Mouse (Mus musculus) testis, adult 2 months (tissue): Measurements from ENCODE around the gene Prickle3.

Experiments
- CTCF ChIP-seq: fragments of 200-500 bp; IDR thresholded peaks from 2 replicates; pipeline ENCODE4 v1.5.1; 2012; ENCODE audit warnings: low read depth, mild to moderate bottlenecking, inconsistent platforms, low read length, moderate library complexity; ENCODE audit not compliant: control insufficient read depth, insufficient read depth, insufficient replicate concordance
- POLR2A ChIP-seq: fragments of 200-500 bp; IDR thresholded peaks from 2 replicates; pipeline ENCODE4 v1.6.1; 2012; ENCODE audit warnings: low read depth, mild to moderate bottlenecking, inconsistent platforms, low read length, moderate library complexity; ENCODE audit not compliant: control insufficient read depth

DNA sequence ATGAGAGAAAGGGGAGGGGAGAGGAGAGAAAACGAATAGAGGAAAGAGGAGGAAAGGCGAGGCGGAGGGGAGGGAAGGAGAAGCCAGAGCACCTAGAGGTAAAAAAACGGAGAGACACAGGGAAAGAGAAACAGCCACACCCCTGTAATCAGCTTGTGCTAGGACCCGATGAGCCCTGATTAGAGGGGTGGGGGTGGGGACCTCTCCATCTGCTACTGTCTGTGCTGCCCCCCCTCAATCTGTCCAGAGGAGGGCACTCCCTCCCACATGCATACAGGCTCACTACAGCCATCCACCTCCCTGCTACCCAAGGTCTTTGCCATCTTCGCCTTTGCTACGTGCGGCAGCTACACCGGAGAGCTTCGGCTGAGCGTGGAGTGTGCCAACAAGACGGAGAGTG is 16.3 kb upstream of the Prickle3 start:
- TF ChIP-seq POLR2A = no peak
- no peak for TF ChIP-seq CTCF
